Mouse (Mus musculus) MEL (cell line): ENCODE data around the gene Prkce.

Source experiments
- BHLHE40 ChIP-seq: IDR thresholded peaks from 2 replicates; pipeline ENCODE4 v1.6.1; 2012; ENCODE audit warnings: low read depth, mild to moderate bottlenecking, inconsistent platforms, low read length, improper control_type of control experiment, borderline replicate concordance
- CHD1 ChIP-seq: IDR thresholded peaks from 2 replicates; pipeline ENCODE4 v1.6.1; 2012; ENCODE audit warnings: low read depth, mild to moderate bottlenecking, inconsistent platforms, low read length, improper control_type of control experiment
- CHD2 ChIP-seq: IDR thresholded peaks from 2 replicates; pipeline ENCODE4 v1.6.1; 2011; ENCODE audit warnings: low read length, improper control_type of control experiment
- CTCF ChIP-seq, 3 experiments: IDR thresholded peaks in 2 of 3; conservative IDR thresholded peaks in 1 of 3; 2 replicates each; pipeline ENCODE4 v1.5.1; 2011 to 2012; ENCODE audit warnings: low read length in 3 of 3, low read depth in 2 of 3, mild to moderate bottlenecking in 2 of 3, improper control_type of control experiment in 1 of 3, inconsistent platforms in 1 of 3, mixed read lengths in 1 of 3, moderate library complexity in 1 of 3; ENCODE audit not compliant: control insufficient read depth in 1 of 3, insufficient read depth in 1 of 3, poor library complexity in 1 of 3, severe bottlenecking in 1 of 3
- EP300 ChIP-seq, 2 experiments: IDR thresholded peaks; 2 replicates each; pipeline ENCODE4 v1.6.1; 2011; ENCODE audit warnings: improper control_type of control experiment in 2 of 2, low read length in 2 of 2, low read depth in 1 of 2, mild to moderate bottlenecking in 1 of 2
- GATA1 ChIP-seq: IDR thresholded peaks from 2 replicates; pipeline ENCODE4 v1.6.1; 2011; ENCODE audit warnings: low read depth, low read length, improper control_type of control experiment
- HCFC1 ChIP-seq: IDR thresholded peaks from 2 replicates; pipeline ENCODE4 v1.6.1; 2012; ENCODE audit warnings: low read depth, mild to moderate bottlenecking, inconsistent platforms, low read length, improper control_type of control experiment, moderate library complexity
- MAX ChIP-seq: IDR thresholded peaks from 2 replicates; pipeline ENCODE4 v1.6.1; 2011; ENCODE audit warnings: low read length, improper control_type of control experiment
- MYC ChIP-seq: IDR thresholded peaks from 2 replicates; pipeline ENCODE4 v1.6.1; 2011; ENCODE audit warnings: low read depth, mild to moderate bottlenecking, low read length, improper control_type of control experiment, moderate library complexity
- POLR2A ChIP-seq, 2 experiments: IDR thresholded peaks; 2 replicates each; pipeline ENCODE4 v1.6.1; 2011 to 2012; ENCODE audit warnings: low read length in 2 of 2, mild to moderate bottlenecking in 2 of 2, control low read depth in 1 of 2, improper control_type of control experiment in 1 of 2, low read depth in 1 of 2, moderate library complexity in 1 of 2; ENCODE audit not compliant: control insufficient read depth in 1 of 2, insufficient read depth in 1 of 2, poor library complexity in 1 of 2
- TCF12 ChIP-seq: IDR thresholded peaks from 2 replicates; pipeline ENCODE4 v1.6.1; 2014; ENCODE audit warnings: low read depth, mild to moderate bottlenecking, inconsistent platforms, low read length, improper control_type of control experiment, moderate library complexity
- ZKSCAN1 ChIP-seq: IDR thresholded peaks from 2 replicates; pipeline ENCODE4 v1.6.1; 2012; ENCODE audit warnings: low read depth, mild to moderate bottlenecking, inconsistent platforms, low read length, improper control_type of control experiment, moderate library complexity

GRCm38 (mm10) chr17:86145079-86145951, 22.3 kb upstream of the Prkce start, which contains the start of gene Srbd1:
- no peak for TF ChIP-seq CTCF (IDR thresholded peaks at IDR 0.05 in 2 of 3, conservative IDR thresholded peaks at IDR 0.05 in 1 of 3; ENCODE audit: control insufficient read depth in 1 of 3, insufficient read depth in 1 of 3, low read depth in 2 of 3, low read length in 3 of 3, poor library complexity in 1 of 3, severe bottlenecking in 1 of 3)
- peak; percentile 90 for TF ChIP-seq HCFC1
- no peak for TF ChIP-seq GATA1
- no peak for TF ChIP-seq EP300 (IDR thresholded peaks at IDR 0.05; ENCODE audit: low read depth in 1 of 2, low read length in 2 of 2)
- peak; percentile 63 to 89; a peak in 3 of 4 replicates for TF ChIP-seq POLR2A (IDR thresholded peaks at IDR 0.05; ENCODE audit: control insufficient read depth in 1 of 2, insufficient read depth in 1 of 2, low read depth in 1 of 2, low read length in 2 of 2, poor library complexity in 1 of 2)
- no peak for TF ChIP-seq MAX
- TF ChIP-seq MYC: no peak; the same call in 1 of the 2 replicates
- TF ChIP-seq CHD2: no peak
- peak; percentile 43 for TF ChIP-seq TCF12
- no peak for TF ChIP-seq BHLHE40
- TF ChIP-seq CHD1: no peak
- no peak for TF ChIP-seq ZKSCAN1
